Mouse (Mus musculus): ENCODE measurements at regions not wholly inside any gene's neighbourhood (a gene's known extent, or its start where the extent isn't known, plus 50 kb on each side); places are given as distances from the start of the nearest gene placed in this dataset.
A peak's percentile ranks its signal among the peaks of the same experiment; 100 is the strongest.

GRCm38 (mm10) chr14:61665815-61666214 is 58.6 kb downstream of the Kcnrg start:
- DNase-seq (ENCODE audit: low spot score) = no peak

- DNase-seq (ENCODE audit: low spot score) = no peak
Observed at GRCm38 (mm10) chr14:61673184-61673583, 65.9 kb downstream of the Kcnrg start.

- DNase-seq (ENCODE audit: low spot score) = no peak
Observed at GRCm38 (mm10) chr14:61678107-61678506, 70.8 kb downstream of the Kcnrg start.

- DNase-seq (ENCODE audit: low spot score) = peak; percentile 74
Observed at GRCm38 (mm10) chr14:61680818-61681707, 73.8 kb downstream of the Kcnrg start.

- peak; percentile 76 for DNase-seq (ENCODE audit: low spot score)
Observed at GRCm38 (mm10) chr14:61681708-61682701, 74.7 kb downstream of the Kcnrg start.

GRCm38 (mm10) chr14:61682721-61683355 is 75.6 kb downstream of the Kcnrg start:
- peak; percentile 52 for DNase-seq (ENCODE audit: low spot score)

- DNase-seq (ENCODE audit: low spot score) = no peak
Observed at GRCm38 (mm10) chr14:61683356-61683740, 76.1 kb downstream of the Kcnrg start.

- no peak for DNase-seq (ENCODE audit: low spot score)
Observed at GRCm38 (mm10) chr14:61683791-61684411, 76.6 kb downstream of the Kcnrg start.

- peak; percentile 33 for DNase-seq (ENCODE audit: low spot score)
Observed at GRCm38 (mm10) chr14:61684473-61685230, 77.4 kb downstream of the Kcnrg start.

GRCm38 (mm10) chr14:61685231-61685800 is 78.1 kb downstream of the Kcnrg start:
- no peak for DNase-seq (ENCODE audit: low spot score)

GRCm38 (mm10) chr14:61686101-61686691 is 78.9 kb downstream of the Kcnrg start:
- no peak for DNase-seq (ENCODE audit: low spot score)

GRCm38 (mm10) chr14:61686821-61687341 is 79.6 kb downstream of the Kcnrg start:
- DNase-seq (ENCODE audit: low spot score) = peak; percentile 29

- no peak for DNase-seq (ENCODE audit: low spot score)
Observed at GRCm38 (mm10) chr14:61687346-61688012, 80.2 kb downstream of the Kcnrg start.

GRCm38 (mm10) chr14:61688013-61688520 is 80.8 kb downstream of the Kcnrg start:
- no peak for DNase-seq (ENCODE audit: low spot score)

GRCm38 (mm10) chr14:61688666-61689065 is 81.4 kb downstream of the Kcnrg start:
- no peak for DNase-seq (ENCODE audit: low spot score)

GRCm38 (mm10) chr14:61689281-61689680 is 82.0 kb downstream of the Kcnrg start:
- no peak for DNase-seq (ENCODE audit: low spot score)

- no peak for DNase-seq (ENCODE audit: low spot score)
Observed at GRCm38 (mm10) chr14:61689776-61690175, 82.5 kb downstream of the Kcnrg start.

- no peak for DNase-seq (ENCODE audit: low spot score)
Observed at GRCm38 (mm10) chr14:61691785-61692372, 84.6 kb downstream of the Kcnrg start.

- DNase-seq (ENCODE audit: low spot score) = no peak
Observed at GRCm38 (mm10) chr14:61694796-61695195, 87.5 kb downstream of the Kcnrg start.
